Mouse (Mus musculus): ENCODE measurements around the gene C530008M17Rik. TPM values are rescaled to one million over a fixed set of nuclear protein-coding genes. Genes with fewer than 3 reads are reported as not detected.

The C530008M17Rik gene
- polyA plus RNA-seq, 1 experiment from 2014 or later = 37.4 TPM

DNA sequence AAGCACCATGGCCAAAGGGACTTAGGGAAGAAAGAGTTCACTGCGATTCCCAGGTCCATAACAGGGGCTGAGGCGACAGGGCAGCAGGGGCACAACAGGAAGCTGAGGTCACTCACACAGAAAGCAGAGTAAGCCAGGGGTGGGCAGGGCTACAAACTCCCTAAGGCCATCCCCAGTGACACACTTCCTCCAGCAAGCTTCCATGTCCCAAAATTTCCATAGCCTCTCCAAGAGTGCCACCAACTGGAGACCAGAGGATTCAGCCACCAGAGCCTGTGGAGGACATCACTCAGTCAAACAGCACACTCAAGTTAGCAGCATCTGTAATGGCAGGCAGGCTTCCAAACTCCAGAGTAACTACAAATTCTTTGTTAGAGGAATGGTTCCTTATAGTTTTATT, 20.7 kb upstream of the C530008M17Rik start:
- H3K36me3 ChIP-seq (ENCODE audit: control insufficient read depth, insufficient read depth) = peaks cover 47% of the 10 kb centered on the region
- H3K4me2 ChIP-seq (ENCODE audit: low read depth, low read length) = no peak overlapping the region
- H3K27me3 ChIP-seq (ENCODE audit: control insufficient read depth, insufficient read depth, low read length) = no peaks in the 10 kb centered on the region
- H3K9me3 ChIP-seq (replicated peaks; ENCODE audit: control insufficient read depth, low read length) = no peaks in the 10 kb centered on the region
- no peak overlapping the region for H3K9ac ChIP-seq (ENCODE audit: low read length)
- H3K4me1 ChIP-seq (ENCODE audit: control insufficient read depth, insufficient read depth, low read length) = no peaks in the 10 kb centered on the region
- no peak for ATAC-seq (replicated peaks; ENCODE audit: extremely low read depth, insufficient read depth, low FRiP score)
- no peak overlapping the region for H3K4me3 ChIP-seq (ENCODE audit: low read length)
- WGBS = 75% methylated on average over 2 of the region's 2 CpGs
- H3K27ac ChIP-seq (ENCODE audit: low read length) = no peak overlapping the region

DNA sequence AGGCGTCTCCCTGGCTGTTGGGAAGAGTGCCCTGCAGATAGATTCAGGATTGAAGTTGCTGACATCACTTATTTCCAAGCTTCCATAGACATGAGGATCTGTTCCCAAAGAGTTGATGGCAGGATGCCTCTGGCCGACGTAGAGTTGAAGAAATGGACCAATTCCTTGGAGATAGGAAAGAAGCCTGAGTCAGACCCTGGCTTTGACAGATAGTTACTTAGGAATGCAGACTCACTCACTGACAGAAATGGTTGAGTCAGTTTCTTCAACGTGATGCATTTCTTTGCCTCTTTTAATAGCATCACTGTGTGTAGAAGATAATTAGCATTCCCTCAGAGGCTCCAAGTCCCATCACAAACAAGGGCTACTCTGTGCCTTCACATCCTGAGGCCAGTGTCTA, 14.2 kb upstream of the C530008M17Rik start:
- WGBS = 89% methylated on average over 4 of the region's 4 CpGs
- Histone ChIP-seq H3K4me2 (ENCODE audit: low read depth, low read length) (no peak overlapping the region), H3K9me3 (replicated peaks; ENCODE audit: control insufficient read depth, low read length) (no peaks in the 10 kb centered on the region), H3K36me3 (ENCODE audit: control insufficient read depth, insufficient read depth) (peaks cover 44% of the 10 kb centered on the region), H3K4me3 (ENCODE audit: low read length) (no peak overlapping the region), H3K27me3 (ENCODE audit: control insufficient read depth, insufficient read depth, low read length) (no peaks in the 10 kb centered on the region), H3K27ac (ENCODE audit: low read length) (no peak overlapping the region), H3K9ac (ENCODE audit: low read length) (no peak overlapping the region), H3K4me1 (ENCODE audit: control insufficient read depth, insufficient read depth, low read length) (no peaks in the 10 kb centered on the region)
- no peak for ATAC-seq (replicated peaks; ENCODE audit: extremely low read depth, insufficient read depth, low FRiP score)

DNA sequence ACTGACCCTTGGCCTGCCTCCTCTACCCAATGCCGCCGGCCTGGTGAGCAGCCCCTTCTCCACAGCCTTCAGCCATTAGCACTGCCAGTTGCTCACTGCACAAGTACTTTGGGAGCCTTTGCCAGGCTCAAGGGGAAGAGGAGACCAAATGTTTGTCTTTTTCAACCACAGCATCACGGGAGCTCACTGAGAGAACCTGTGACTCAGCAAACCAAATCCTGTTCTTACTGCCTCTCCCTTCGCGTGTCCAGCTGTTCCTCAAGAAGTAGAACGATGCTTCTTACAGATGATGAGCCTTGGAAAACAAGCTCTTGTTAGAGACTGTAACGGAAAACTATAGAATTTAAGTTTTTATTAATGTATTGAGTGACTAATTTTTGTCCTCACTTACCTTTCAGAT, 12.1 kb upstream of the C530008M17Rik start:
- Histone ChIP-seq H3K4me3 (ENCODE audit: low read length) (no peak overlapping the region), H3K4me2 (ENCODE audit: low read depth, low read length) (no peak overlapping the region), H3K9ac (ENCODE audit: low read length) (no peak overlapping the region), H3K27ac (ENCODE audit: low read length) (no peak overlapping the region), H3K9me3 (replicated peaks; ENCODE audit: control insufficient read depth, low read length) (no peaks in the 10 kb centered on the region), H3K36me3 (ENCODE audit: control insufficient read depth, insufficient read depth) (peaks cover 36% of the 10 kb centered on the region), H3K27me3 (ENCODE audit: control insufficient read depth, insufficient read depth, low read length) (no peaks in the 10 kb centered on the region), H3K4me1 (ENCODE audit: control insufficient read depth, insufficient read depth, low read length) (no peaks in the 10 kb centered on the region)
- ATAC-seq (replicated peaks; ENCODE audit: extremely low read depth, insufficient read depth, low FRiP score) = no peak
- 87% methylated on average over 7 of the region's 7 CpGs for WGBS

DNA sequence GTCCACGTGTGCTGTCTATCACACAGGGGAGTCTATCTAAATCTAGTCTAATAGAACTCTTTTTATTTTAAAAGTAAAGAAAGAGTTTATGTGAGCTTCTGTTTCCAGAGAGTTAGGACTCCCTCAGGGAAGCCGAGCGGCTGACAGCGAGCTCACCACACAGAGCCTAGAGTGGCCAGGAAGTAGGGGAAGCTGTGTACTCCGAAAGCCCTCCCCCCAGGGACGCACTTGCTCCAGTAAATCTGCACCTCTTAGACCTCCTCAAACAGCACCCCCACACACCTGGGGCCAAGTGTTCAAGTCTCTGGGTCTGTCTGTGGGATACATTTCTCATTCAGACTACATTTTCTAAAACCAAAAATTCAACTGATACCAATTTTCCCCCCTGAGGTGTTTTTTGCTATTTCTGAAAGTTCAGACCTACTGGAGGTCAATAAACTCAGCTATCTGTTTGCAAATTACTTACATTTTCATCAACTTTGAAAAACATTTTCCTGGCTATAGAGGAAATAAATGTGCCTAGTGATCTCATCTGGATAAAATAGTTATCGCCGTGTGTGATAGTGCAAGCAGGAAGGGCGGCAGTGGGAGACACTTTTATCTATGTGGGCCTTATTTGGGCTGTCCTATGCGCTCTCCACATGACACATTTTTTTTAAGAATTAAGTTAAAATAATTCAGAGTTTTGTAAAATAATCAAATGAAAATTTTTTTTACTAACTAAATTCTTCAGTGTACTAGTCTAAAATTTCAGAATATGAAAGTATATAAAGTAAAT, 11.0 kb upstream of the C530008M17Rik start:
- WGBS = 86% methylated on average over 10 of the region's 10 CpGs
- H3K27me3 ChIP-seq (ENCODE audit: control insufficient read depth, insufficient read depth, low read length) = no peaks in the 10 kb centered on the region
- H3K4me2 ChIP-seq (ENCODE audit: low read depth, low read length) = no peak overlapping the region
- H3K27ac ChIP-seq (ENCODE audit: low read length) = no peak overlapping the region
- H3K4me3 ChIP-seq (ENCODE audit: low read length) = no peak overlapping the region
- peaks cover 35% of the 10 kb centered on the region for H3K36me3 ChIP-seq (ENCODE audit: control insufficient read depth, insufficient read depth)
- no peaks in the 10 kb centered on the region for H3K4me1 ChIP-seq (ENCODE audit: control insufficient read depth, insufficient read depth, low read length)
- no peak for ATAC-seq (replicated peaks; ENCODE audit: extremely low read depth, insufficient read depth, low FRiP score)
- no peak overlapping the region for H3K9ac ChIP-seq (ENCODE audit: low read length)
- H3K9me3 ChIP-seq (replicated peaks; ENCODE audit: control insufficient read depth, low read length) = no peaks in the 10 kb centered on the region

DNA sequence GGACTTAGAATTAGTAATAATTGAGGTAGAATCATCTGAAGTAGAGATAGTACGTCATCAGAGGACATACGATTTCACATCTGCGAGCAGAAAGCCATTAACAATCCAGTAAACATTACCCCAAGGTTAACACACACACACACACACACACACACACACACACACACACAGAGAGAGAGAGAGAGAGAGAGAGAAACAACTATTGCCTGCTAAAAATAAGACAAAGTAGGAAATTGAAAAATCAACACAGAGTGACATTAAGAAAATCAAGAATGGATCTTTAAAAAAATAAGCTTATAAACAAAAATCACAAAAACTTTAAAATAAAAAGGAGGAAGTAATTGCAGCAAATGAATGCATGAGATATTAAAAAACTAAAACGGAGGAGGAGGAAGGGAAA, 6.4 kb upstream of the C530008M17Rik start:
- H3K4me1 ChIP-seq (ENCODE audit: control insufficient read depth, insufficient read depth, low read length) = no peaks in the 10 kb centered on the region
- no peaks in the 10 kb centered on the region for H3K9me3 ChIP-seq (replicated peaks; ENCODE audit: control insufficient read depth, low read length)
- H3K9ac ChIP-seq (ENCODE audit: low read length) = no peak overlapping the region
- ATAC-seq (replicated peaks; ENCODE audit: extremely low read depth, insufficient read depth, low FRiP score) = no peak
- no peaks in the 10 kb centered on the region for H3K27me3 ChIP-seq (ENCODE audit: control insufficient read depth, insufficient read depth, low read length)
- 0 out of 2 replicates have a peak, but pooled peaks cover 1% of the 10 kb centered on the region for H3K36me3 ChIP-seq (ENCODE audit: control insufficient read depth, insufficient read depth)
- no peak overlapping the region for H3K4me2 ChIP-seq (ENCODE audit: low read depth, low read length)
- H3K27ac ChIP-seq (ENCODE audit: low read length) = no peak overlapping the region
- 75% methylated on average over 4 of the region's 4 CpGs for WGBS
- no peak overlapping the region for H3K4me3 ChIP-seq (ENCODE audit: low read length)

DNA sequence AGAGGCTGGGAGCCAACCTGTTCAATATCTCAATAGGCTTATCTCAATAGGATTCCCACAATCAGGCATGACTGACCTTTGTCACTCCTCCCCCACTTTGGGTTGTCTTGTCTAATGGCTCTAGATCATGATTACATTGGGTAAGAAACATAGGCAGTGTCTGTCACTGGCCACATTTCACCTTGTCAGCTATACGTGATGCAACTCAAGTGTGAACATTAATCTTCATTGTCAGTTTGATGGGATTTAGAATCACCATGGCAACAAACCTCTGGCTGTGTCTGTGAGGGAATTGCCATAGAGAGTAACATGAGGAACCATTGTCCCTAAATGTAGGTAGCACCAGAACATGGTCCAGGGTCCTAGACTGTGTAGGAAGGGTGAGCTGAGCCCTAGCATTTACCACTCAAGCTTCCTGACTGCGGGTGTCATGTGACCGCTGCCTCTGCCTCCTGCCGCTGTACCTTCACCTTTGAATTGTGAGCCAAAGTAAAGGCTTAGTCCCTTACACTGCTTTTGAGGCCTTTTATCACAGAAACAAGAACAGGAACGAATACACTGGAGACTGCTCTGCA, 5.1 kb upstream of the C530008M17Rik start:
- no peak overlapping the region for H3K27ac ChIP-seq (ENCODE audit: low read length)
- H3K4me2 ChIP-seq (ENCODE audit: low read depth, low read length) = no peak overlapping the region
- H3K4me3 ChIP-seq (ENCODE audit: low read length) = no peak overlapping the region
- H3K9ac ChIP-seq (ENCODE audit: low read length) = no peak overlapping the region
- H3K27me3 ChIP-seq (ENCODE audit: control insufficient read depth, insufficient read depth, low read length) = no peaks in the 10 kb centered on the region
- ATAC-seq (replicated peaks; ENCODE audit: extremely low read depth, insufficient read depth, low FRiP score) = no peak
- WGBS = 65% methylated on average over 5 of the region's 5 CpGs
- no peaks in the 10 kb centered on the region for H3K36me3 ChIP-seq (ENCODE audit: control insufficient read depth, insufficient read depth)
- no peaks in the 10 kb centered on the region for H3K4me1 ChIP-seq (ENCODE audit: control insufficient read depth, insufficient read depth, low read length)
- H3K9me3 ChIP-seq (replicated peaks; ENCODE audit: control insufficient read depth, low read length) = no peaks in the 10 kb centered on the region

DNA sequence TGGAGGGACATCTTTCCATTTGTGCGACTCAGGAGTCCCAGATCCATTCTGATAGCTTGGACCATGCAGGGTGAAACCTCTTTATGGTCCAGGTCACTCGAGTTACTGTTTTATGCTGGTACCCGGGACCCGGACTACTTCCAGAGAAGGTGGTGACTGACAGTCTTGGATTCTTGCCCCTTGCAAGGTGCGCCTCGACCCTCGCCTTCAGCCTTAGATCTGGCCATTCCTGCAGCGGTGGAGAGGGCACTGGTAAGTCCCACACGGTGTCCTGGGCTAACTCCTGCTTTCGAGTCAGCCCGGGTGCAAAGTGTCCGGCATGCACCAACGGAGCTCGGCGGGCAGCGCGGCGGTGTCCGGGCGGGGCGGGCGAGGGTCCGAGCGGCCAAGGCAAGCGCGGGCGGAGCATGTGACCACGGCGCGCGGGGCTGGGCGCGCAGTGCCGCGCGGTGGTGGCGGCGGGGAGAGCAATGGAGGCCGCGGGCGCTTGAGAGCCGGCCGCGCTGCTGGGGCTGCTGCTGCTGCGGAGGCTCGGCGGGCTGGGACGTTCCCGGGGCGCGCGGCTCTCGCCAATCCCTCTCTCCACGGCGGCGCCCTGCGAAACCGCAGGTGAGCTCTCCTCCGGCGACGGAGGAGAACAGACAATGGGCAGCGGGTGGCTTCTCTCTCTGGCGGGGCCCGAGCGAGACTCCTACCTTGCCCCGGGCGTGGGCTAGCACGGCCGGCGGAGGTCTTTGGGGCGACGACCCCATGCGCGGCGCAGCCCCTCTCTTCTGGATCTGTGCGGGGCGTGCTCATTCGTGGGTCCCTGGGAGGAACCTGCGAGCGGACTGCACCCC, 1.2 kb downstream of the C530008M17Rik start:
- Histone ChIP-seq H3K9me3 (replicated peaks; ENCODE audit: control insufficient read depth, low read length) (no peaks in the 10 kb centered on the region), H3K36me3 (ENCODE audit: control insufficient read depth, insufficient read depth) (no peaks in the 10 kb centered on the region), H3K4me1 (ENCODE audit: control insufficient read depth, insufficient read depth, low read length) (peaks cover 4% of the 10 kb centered on the region; the same call in 1 of the 2 replicates), H3K9ac (ENCODE audit: low read length) (peak overlapping the region; percentile 91), H3K4me2 (ENCODE audit: low read depth, low read length) (peak overlapping the region; percentile 100), H3K27ac (ENCODE audit: low read length) (no peak overlapping the region), H3K4me3 (ENCODE audit: low read length) (peak overlapping the region; percentile 80), H3K27me3 (ENCODE audit: control insufficient read depth, insufficient read depth, low read length) (no peaks in the 10 kb centered on the region)
- peak; percentile 96 for ATAC-seq (replicated peaks; ENCODE audit: extremely low read depth, insufficient read depth, low FRiP score)
- WGBS = under 1% methylated on average over 69 of the region's 80 CpGs

DNA sequence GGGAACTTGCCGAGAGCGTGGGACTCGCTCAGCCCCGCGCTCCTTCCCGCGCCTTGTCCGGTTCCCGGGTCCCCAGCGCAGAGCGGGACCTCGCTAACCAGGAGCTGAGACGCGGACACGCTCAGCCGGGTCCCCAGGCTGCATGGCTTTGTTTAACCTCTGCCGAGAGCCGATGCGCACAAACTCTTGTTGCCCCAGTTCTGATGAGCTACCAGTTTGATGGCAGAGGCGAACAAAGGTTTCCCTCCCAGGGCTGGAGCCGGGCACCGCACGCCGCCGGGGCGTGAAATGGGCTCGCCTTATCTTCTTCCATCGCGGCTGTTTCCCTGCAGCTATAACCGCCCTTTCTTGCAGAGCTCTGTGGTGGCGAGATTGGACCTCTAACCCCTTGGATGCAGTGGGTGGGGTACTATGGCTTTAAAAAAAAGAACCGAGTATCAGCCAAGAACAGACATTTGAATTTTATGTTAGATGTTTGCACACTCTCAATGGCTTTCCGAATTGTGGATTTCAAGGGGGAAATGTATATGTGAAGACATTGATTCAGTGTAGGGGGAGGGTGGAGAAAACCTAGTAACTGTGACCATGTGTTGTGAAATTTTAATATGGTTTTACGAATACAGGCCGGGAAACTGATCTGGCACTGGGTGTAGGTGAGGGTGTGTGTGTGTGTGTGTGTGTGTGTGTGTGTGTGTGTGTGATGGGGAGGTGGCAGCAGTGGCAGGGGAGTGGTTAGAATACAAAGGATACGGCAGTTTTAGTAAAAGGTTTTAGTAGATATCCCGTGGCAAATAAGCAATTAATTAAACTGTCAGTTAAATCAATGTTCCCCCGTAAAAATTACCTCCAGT, 2.0 kb downstream of the C530008M17Rik start:
- 7% methylated on average over 38 of the region's 38 CpGs for WGBS
- ATAC-seq (replicated peaks; ENCODE audit: extremely low read depth, insufficient read depth, low FRiP score) = peak; percentile 77
- H3K27ac ChIP-seq (ENCODE audit: low read length) = no peak overlapping the region

More for the DNA sequence above, 2.0 kb downstream of the C530008M17Rik start:
- Histone ChIP-seq H3K36me3 (ENCODE audit: control insufficient read depth, insufficient read depth) (no peaks in the 10 kb centered on the region), H3K9me3 (replicated peaks; ENCODE audit: control insufficient read depth, low read length) (no peaks in the 10 kb centered on the region), H3K4me3 (ENCODE audit: low read length) (peak overlapping the region; percentile 80), H3K4me2 (ENCODE audit: low read depth, low read length) (peak overlapping the region; percentile 100), H3K4me1 (ENCODE audit: control insufficient read depth, insufficient read depth, low read length) (peaks cover 4% of the 10 kb centered on the region; the same call in 1 of the 2 replicates), H3K27me3 (ENCODE audit: control insufficient read depth, insufficient read depth, low read length) (no peaks in the 10 kb centered on the region), H3K9ac (ENCODE audit: low read length) (peak overlapping the region; percentile 91)

Measured in heart, embryonic 16.5 days (tissue).